Mouse (Mus musculus) limb, embryonic 13.5 days (tissue): ENCODE results near the gene Ager. TPM values are rescaled to one million over a fixed set of nuclear protein-coding genes. Genes with fewer than 3 reads are reported as not detected.

ENCODE experiments used
- ATAC-seq: fragments of 200-750 bp; cut with Nextera tagmentation; 2 replicates; pipeline ENCODE4 v1.8.0; 2017; ENCODE audit warnings: low read depth, moderate number of reproducible peaks, moderate TSS enrichment; ENCODE audit not compliant: low FRiP score
- H3K27ac ChIP-seq: fragments of 300-500 bp; sonication (generic); 2 replicates; pipeline ENCODE4 v1.5.1; 2015; ENCODE audit warnings: inconsistent platforms, mild to moderate bottlenecking, moderate library complexity
- H3K27me3 ChIP-seq: fragments of 300-500 bp; sonication (generic); 2 replicates; pipeline ENCODE4 v1.6.1; 2015; ENCODE audit warnings: mild to moderate bottlenecking, inconsistent platforms
- H3K36me3 ChIP-seq: fragments of 300-500 bp; sonication (generic); 2 replicates; pipeline ENCODE4 v1.6.1; 2015; ENCODE audit warnings: inconsistent platforms, mild to moderate bottlenecking, moderate library complexity
- H3K4me1 ChIP-seq: fragments of 300-500 bp; sonication (generic); 2 replicates; pipeline ENCODE4 v1.6.1; 2015; ENCODE audit warnings: inconsistent platforms
- H3K4me2 ChIP-seq: fragments of 300-500 bp; sonication (generic); replicated peaks from 2 replicates; pipeline ENCODE4 v1.6.1; 2015; ENCODE audit warnings: inconsistent platforms, mild to moderate bottlenecking, moderate library complexity
- H3K4me3 ChIP-seq: fragments of 300-500 bp; sonication (generic); 2 replicates; pipeline ENCODE4 v1.5.1; 2015; ENCODE audit warnings: moderate library complexity, mild to moderate bottlenecking, inconsistent platforms
- H3K9ac ChIP-seq: fragments of 300-500 bp; sonication (generic); 2 replicates; pipeline ENCODE4 v1.6.1; 2015; ENCODE audit warnings: mild to moderate bottlenecking, inconsistent platforms
- H3K9me3 ChIP-seq: fragments of 300-500 bp; sonication (generic); 2 replicates; pipeline ENCODE4 v1.6.1; 2016; ENCODE audit warnings: inconsistent platforms
- WGBS: fragments of 180-500 bp; shearing (Covaris S2); methylation state at CpG from one replicate; pipeline ENCODE4 v1.1.7; 2015; 5-methylcytosine and 5-hydroxymethylcytosine counted together
- polyA plus RNA-seq: library from polyadenylated mRNA; unstranded; fragments of >200 nt; fragmentation: Nextera tagmentation; extraction: Ambion mirVana; gene quantifications from 2 replicates; pipeline ENCODE4 v1.2.1, GENCODE M21; 2015

The Ager gene
- polyA plus RNA-seq, 1 experiment from 2014 or later = 3.5 TPM

- WGBS = 4% methylated on average over 29 of the region's 29 CpGs
- no peak for ATAC-seq
- peak within 1 kb of the TSS; percentile 94 for H3K4me2 ChIP-seq
Observed at GRCm38 (mm10) chr17:34627943-34628643, 30.4 kb downstream of the Ager start, which contains the start of gene Ppt2. Ppt2 (minus strand) TSS chr17:34628510.

GRCm38 (mm10) chr17:34628644-34628967 lies 30.9 kb downstream of the Ager start:
- H3K4me2 ChIP-seq = peak overlapping the region; percentile 94

More at GRCm38 (mm10) chr17:34627943-34628643, 30.4 kb downstream of the Ager start, which contains the start of gene Ppt2:
- H3K4me1 ChIP-seq = peaks cover 56% of the 10 kb centered on the region
- peak within 1 kb of the TSS; percentile 79 for H3K4me3 ChIP-seq
- peak within 1 kb of the TSS; percentile 95 for H3K27ac ChIP-seq
- peaks cover 18% of the 10 kb centered on the region for H3K36me3 ChIP-seq
- peak within 1 kb of the TSS; percentile 77 for H3K9ac ChIP-seq
- H3K27me3 ChIP-seq = peaks cover 47% of the 10 kb centered on the region
- no peaks in the 10 kb centered on the region for H3K9me3 ChIP-seq

GRCm38 (mm10) chr17:34629221-34629751 lies 31.6 kb downstream of the Ager start, which contains the start of gene Prrt1:
Prrt1 (plus strand) TSS chr17:34629533.
- H3K4me3 ChIP-seq = peak within 1 kb of the TSS; percentile 79
- ATAC-seq = no peak
- peaks cover 9% of the 10 kb centered on the region; the same call in 1 of the 2 replicates for H3K36me3 ChIP-seq
- WGBS = 2% methylated on average over 13 of the region's 16 CpGs
- peaks cover 56% of the 10 kb centered on the region for H3K4me1 ChIP-seq
- peak within 1 kb of the TSS; percentile 95; the same call in 1 of the 2 replicates for H3K27ac ChIP-seq
- no peaks in the 10 kb centered on the region for H3K9me3 ChIP-seq
- peak within 1 kb of the TSS; percentile 77 for H3K9ac ChIP-seq
- H3K27me3 ChIP-seq = peaks cover 58% of the 10 kb centered on the region
- H3K4me2 ChIP-seq = peak within 1 kb of the TSS; percentile 94

More at GRCm38 (mm10) chr17:34628644-34628967, 30.9 kb downstream of the Ager start:
- no peak for ATAC-seq
- 31% methylated on average over 5 of the region's 5 CpGs for WGBS
- peak overlapping the region; percentile 79 for H3K4me3 ChIP-seq
- H3K9me3 ChIP-seq = no peaks in the 10 kb centered on the region
- peak overlapping the region; percentile 77 for H3K9ac ChIP-seq
- peaks cover 13% of the 10 kb centered on the region; the same call in 1 of the 2 replicates for H3K36me3 ChIP-seq
- H3K4me1 ChIP-seq = peaks cover 56% of the 10 kb centered on the region
- peaks cover 52% of the 10 kb centered on the region for H3K27me3 ChIP-seq
- H3K27ac ChIP-seq = peak overlapping the region; percentile 95; the same call in 1 of the 2 replicates

- Histone ChIP-seq H3K4me2 (peak overlapping the region; percentile 94), H3K27me3 (peaks cover 58% of the 10 kb centered on the region), H3K4me1 (peaks cover 56% of the 10 kb centered on the region), H3K36me3 (peaks cover 8% of the 10 kb centered on the region; the same call in 1 of the 2 replicates), H3K27ac (no peak overlapping the region), H3K4me3 (peak overlapping the region; percentile 79), H3K9ac (0 out of 2 replicates have a peak overlapping the region, but pooled peaks have one; percentile 39), H3K9me3 (no peaks in the 10 kb centered on the region)
- ATAC-seq = no peak
- WGBS = 17% methylated on average over 12 of the region's 12 CpGs
Observed at GRCm38 (mm10) chr17:34629796-34630603, 32.3 kb downstream of the Ager start.

- no peak for ATAC-seq
- Histone ChIP-seq H3K4me3 (peak overlapping the region; percentile 44), H3K27ac (no peak overlapping the region), H3K9me3 (no peaks in the 10 kb centered on the region), H3K4me2 (peak overlapping the region; percentile 57), H3K27me3 (peaks cover 58% of the 10 kb centered on the region), H3K9ac (peak overlapping the region; percentile 39; the same call in 1 of the 2 replicates), H3K4me1 (peaks cover 53% of the 10 kb centered on the region), H3K36me3 (no peaks in the 10 kb centered on the region)
- WGBS = 1% methylated on average over 47 of the region's 48 CpGs
Observed at GRCm38 (mm10) chr17:34630761-34631301, 33.2 kb downstream of the Ager start.

GRCm38 (mm10) chr17:34631647-34632046 lies 34.0 kb downstream of the Ager start:
- ATAC-seq = no peak
- Histone ChIP-seq H3K4me3 (peak overlapping the region; percentile 44), H3K27ac (no peak overlapping the region), H3K4me2 (peak overlapping the region; percentile 79), H3K4me1 (peaks cover 45% of the 10 kb centered on the region), H3K36me3 (no peaks in the 10 kb centered on the region), H3K9me3 (no peaks in the 10 kb centered on the region), H3K27me3 (peaks cover 61% of the 10 kb centered on the region), H3K9ac (peak overlapping the region; percentile 53)
- WGBS = 8% methylated on average over 12 of the region's 12 CpGs

GRCm38 (mm10) chr17:34632261-34632691 lies 34.6 kb downstream of the Ager start:
- WGBS = 1% methylated on average over 26 of the region's 26 CpGs
- Histone ChIP-seq H3K4me3 (peak overlapping the region; percentile 44), H3K9ac (peak overlapping the region; percentile 53), H3K36me3 (no peaks in the 10 kb centered on the region), H3K4me2 (peak overlapping the region; percentile 79), H3K9me3 (no peaks in the 10 kb centered on the region), H3K4me1 (peaks cover 44% of the 10 kb centered on the region), H3K27ac (no peak overlapping the region), H3K27me3 (peaks cover 65% of the 10 kb centered on the region)
- ATAC-seq = peak; percentile 29; the same call in 1 of the 2 replicates

GRCm38 (mm10) chr17:34635671-34636070 lies 38.0 kb downstream of the Ager start:
- H3K27me3 ChIP-seq = peaks cover 42% of the 10 kb centered on the region
- no peaks in the 10 kb centered on the region for H3K36me3 ChIP-seq
- WGBS = 66% methylated on average over 2 of the region's 2 CpGs
- no peak overlapping the region for H3K9ac ChIP-seq
- no peaks in the 10 kb centered on the region for H3K9me3 ChIP-seq
- H3K4me2 ChIP-seq = no peak overlapping the region
- H3K4me1 ChIP-seq = peaks cover 26% of the 10 kb centered on the region
- H3K4me3 ChIP-seq = no peak overlapping the region
- ATAC-seq = no peak
- no peak overlapping the region for H3K27ac ChIP-seq

- peaks cover 17% of the 10 kb centered on the region for H3K4me1 ChIP-seq
- no peak overlapping the region for H3K27ac ChIP-seq
- H3K4me3 ChIP-seq = no peak overlapping the region
- no peaks in the 10 kb centered on the region for H3K36me3 ChIP-seq
- ATAC-seq = no peak
- H3K9ac ChIP-seq = no peak overlapping the region
- no peak overlapping the region for H3K4me2 ChIP-seq
- 58% methylated on average over 3 of the region's 3 CpGs for WGBS
- H3K9me3 ChIP-seq = no peaks in the 10 kb centered on the region
- peaks cover 25% of the 10 kb centered on the region for H3K27me3 ChIP-seq
Observed at GRCm38 (mm10) chr17:34637459-34637858, 39.8 kb downstream of the Ager start.

- no peak for ATAC-seq
- Histone ChIP-seq H3K4me1 (peaks cover 15% of the 10 kb centered on the region), H3K4me3 (no peak overlapping the region), H3K27ac (no peak overlapping the region), H3K9me3 (no peaks in the 10 kb centered on the region), H3K4me2 (no peak overlapping the region), H3K9ac (no peak overlapping the region), H3K36me3 (no peaks in the 10 kb centered on the region), H3K27me3 (peaks cover 7% of the 10 kb centered on the region; the same call in 1 of the 2 replicates)
- 75% methylated on average over 7 of the region's 7 CpGs for WGBS
Observed at GRCm38 (mm10) chr17:34639461-34640255, 42.0 kb downstream of the Ager start.
